Mouse (Mus musculus): Measurements from ENCODE around the gene Shc2.

Shc2 gene

GRCm38 (mm10) chr10:79637128-79638110 is at the start of gene Shc2:
Shc2 (minus strand) TSS chr10:79637918.
- no peak for DNase-seq

GRCm38 (mm10) chr10:79687513-79687912 is 49.8 kb upstream of the Shc2 start:
- DNase-seq: no peak

DNA sequence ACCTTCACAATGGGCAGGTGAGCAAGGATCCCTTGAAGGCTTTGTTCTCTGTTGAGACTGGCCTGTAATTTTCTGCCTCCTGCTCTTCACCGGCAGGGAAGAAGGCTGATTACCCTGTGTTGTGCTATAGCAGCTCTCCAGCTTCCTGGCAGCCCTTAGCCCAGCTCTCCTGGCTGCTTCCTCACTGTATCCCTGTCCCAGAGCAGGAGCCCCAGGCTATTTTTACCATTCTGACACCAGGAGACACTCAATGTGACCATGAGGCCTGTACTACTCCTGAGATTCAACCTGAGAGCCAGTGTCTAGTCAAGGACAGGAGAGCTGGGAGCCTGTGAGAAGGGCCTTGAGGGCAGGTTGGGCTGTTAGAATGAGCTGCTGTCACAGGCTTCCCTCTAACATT is 49.0 kb upstream of the Shc2 start:
- no peak for DNase-seq

GRCm38 (mm10) chr10:79686219-79686618 is 48.5 kb upstream of the Shc2 start:
- no peak for DNase-seq

- no peak for DNase-seq
Observed at GRCm38 (mm10) chr10:79684770-79685600, 47.3 kb upstream of the Shc2 start.

GRCm38 (mm10) chr10:79683726-79684640 is 46.3 kb upstream of the Shc2 start:
- DNase-seq: no peak

- peak; percentile 56 to 57 for DNase-seq
Observed at GRCm38 (mm10) chr10:79682916-79683582, 45.3 kb upstream of the Shc2 start.

- peak; percentile 31 to 33 for DNase-seq
Observed at GRCm38 (mm10) chr10:79682551-79682915, 44.8 kb upstream of the Shc2 start.

GRCm38 (mm10) chr10:79681591-79682245 is 44.0 kb upstream of the Shc2 start, which contains the start of gene Cdc34:
Cdc34 (plus strand) TSS chr10:79682195.
- DNase-seq: peak; percentile 99

DNA sequence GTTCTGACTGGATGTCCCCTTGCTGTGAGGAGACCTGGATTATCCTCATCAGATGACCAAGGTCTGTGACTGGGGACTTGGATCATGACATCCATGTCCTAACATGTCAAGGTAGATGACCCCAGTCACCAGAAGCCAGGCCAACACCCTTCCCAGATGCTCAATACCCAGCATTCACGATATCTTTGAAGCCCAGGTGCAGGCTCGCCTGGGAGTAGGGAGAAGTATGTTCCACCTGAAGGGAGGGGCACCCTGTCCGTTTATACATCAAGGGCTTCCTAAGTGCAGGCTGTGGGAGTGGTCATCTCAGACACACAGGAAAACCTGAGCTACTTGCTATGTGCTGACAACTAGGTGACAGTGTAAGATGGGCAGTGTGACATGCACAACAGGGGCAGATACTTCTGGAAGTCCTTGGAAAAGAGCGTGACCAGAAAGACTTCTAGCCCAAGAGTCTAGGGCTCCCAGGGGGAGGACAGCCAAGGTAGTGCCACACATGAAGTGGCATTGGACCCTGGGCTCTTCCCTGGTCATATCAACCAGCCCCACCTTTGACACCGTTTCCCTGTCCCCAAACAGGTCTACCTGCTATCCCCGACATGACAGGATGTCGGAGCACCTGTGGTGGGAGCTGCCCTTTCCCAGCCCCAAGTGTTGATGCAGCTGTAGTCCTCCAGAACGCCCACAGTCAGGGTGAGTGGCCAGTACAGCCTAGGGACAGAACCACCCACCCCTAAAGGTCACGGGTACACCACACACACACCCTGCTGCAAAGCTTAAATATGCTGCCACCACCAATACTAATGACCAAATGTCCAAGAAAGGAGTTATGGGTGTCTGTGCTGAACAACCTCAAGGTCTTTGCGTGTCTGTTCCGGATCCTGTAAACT is 43.1 kb upstream of the Shc2 start:
- DNase-seq: no peak

- no peak for DNase-seq
Observed at GRCm38 (mm10) chr10:79675346-79676035, 37.8 kb upstream of the Shc2 start.

GRCm38 (mm10) chr10:79673054-79673453 is 35.3 kb upstream of the Shc2 start:
- DNase-seq: no peak

- DNase-seq: no peak
Observed at GRCm38 (mm10) chr10:79672088-79672455, 34.4 kb upstream of the Shc2 start.

DNA sequence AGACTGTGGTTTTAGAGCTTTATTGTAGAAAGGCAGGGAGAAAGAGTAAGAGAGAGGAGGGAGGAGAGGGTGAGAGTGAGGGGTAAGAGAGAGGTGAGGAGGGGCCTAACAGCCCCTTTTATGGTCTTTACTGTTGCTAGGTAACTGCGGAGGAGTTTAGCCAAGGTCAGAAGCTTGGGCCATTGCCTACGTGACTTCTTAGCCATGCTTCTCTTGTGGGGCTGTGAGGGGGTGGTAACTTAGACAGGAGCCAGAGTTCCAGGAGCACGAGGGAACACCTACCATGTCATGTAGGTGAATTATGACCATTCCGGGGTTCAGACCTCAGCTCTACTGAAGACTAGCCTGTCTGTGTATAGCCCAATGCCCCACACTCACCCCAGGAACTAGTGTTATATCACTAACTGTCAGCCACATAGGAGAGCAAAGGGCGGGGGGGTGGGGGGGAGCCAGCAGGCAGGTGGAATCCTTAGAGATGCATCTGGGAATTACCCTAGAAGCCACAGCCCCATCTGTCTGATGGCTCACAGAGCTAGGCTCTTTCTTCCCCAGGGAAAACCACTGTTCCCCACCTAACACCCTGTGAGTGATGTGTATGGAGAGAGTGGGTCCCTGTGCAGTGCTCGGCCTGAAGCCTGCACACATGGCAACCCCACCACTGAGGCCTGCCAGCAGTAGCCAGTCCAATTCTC is 33.8 kb upstream of the Shc2 start:
- no peak for DNase-seq

DNA sequence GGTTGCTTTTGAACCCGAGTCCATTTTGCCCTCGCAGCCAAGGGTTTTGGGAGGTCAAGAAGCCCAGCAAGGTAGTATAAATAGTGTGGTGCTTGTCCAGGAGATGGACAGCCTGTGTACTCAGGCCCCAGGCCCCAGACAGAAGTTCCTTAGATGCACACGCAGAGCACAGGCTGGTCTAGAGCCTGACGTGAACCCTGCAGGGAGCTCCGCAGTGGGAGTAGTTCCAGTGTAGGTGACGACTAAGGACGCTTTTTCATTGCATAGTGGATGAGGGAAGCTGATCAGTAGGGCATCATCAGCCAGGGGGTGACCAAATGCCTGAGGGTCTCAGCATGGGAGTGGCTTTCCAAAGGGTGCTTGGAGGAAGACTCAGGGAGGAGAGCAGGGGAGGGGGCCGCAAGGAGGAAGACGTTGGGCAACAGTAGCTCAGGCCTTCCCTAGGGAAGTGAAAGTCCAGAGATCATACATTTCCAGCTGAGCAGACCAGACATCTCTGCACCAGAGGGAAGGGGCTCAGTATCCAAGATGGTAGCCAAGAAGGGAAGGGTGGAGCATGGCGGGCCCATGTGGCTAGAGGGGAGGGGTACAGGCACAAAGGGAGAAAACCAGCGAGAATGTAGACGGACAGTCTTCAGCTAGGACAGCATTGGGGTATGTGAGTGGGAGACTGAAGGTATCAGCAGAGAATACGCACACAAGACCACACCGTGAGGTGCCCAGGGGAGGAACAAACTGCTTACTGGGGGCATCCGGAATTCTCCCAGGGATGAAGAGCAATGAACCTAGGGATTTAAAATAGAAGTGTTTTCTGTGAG is 32.6 kb upstream of the Shc2 start:
- DNase-seq: no peak

GRCm38 (mm10) chr10:79669576-79670057 is 31.9 kb upstream of the Shc2 start:
- peak; percentile 68 to 76 for DNase-seq

DNA sequence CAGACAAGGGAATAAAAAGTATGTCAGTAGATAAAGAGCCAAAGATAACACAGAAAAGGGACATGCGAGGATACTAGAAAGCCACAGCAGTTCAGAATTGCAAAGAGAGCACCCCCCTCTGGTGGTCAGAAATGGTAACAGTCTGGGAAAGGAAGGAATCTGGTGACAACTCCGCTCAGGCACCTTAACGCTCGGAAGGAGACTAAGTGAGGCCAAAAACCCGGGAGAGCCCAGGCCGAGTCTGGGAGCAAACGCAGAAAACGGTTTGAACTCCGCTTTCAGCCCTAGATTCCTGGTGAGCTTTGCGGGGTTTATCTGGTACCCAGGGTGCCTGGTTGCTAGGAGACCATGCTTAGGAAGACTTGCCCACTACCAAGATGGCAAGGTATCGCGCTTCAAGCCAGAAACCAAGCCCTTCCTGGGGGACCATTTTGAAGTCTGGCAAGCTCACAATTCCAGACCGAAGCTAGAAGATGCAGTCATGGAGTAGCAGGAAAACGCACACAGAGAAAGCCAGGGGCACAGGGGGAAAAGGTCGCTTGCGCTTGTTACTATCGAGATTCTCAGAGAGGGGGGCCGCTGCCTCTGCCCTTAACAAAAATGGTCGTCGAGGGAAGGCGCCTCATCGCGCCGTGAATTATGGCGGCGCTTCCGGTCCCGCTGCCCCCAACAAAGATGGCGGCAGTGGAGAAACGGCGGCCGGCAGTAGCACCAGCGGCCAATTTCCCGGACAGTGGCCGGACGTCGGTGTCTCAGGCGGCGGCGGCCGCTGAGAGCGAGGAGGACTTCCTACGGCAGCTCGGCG is 31.3 kb upstream of the Shc2 start, which contains the start of gene Tpgs1:
Gene Tpgs1 (plus strand): TSS at position 599 of the 805 bp plus-strand sequence.
- DNase-seq: peak; percentile 90 to 91
